8 mouse cellular contexts compared by ENCODE assay signal in genomic region chr2:29965906-29966305, GRCm38 (mm10). TPM values are rescaled to one million over a fixed set of nuclear protein-coding genes. Genes with fewer than 3 reads are reported as not detected.
A peak's percentile ranks its signal among the peaks of the same experiment; 100 is the strongest.
DNase-seq lines count a peak whose midpoint lies in the region; ATAC-seq and TF ChIP-seq lines count a peak whose summit lies in the region.

No protein-coding gene starts in this region.

- H3K4me1 ChIP-seq in embryonic facial prominence, embryonic 13.5 days, result peaks cover 42% of the 10 kb centered on the region
- H3K4me1 ChIP-seq in heart, postnatal 0 days (ENCODE audit: control insufficient read depth, insufficient read depth), result peaks cover 52% of the 10 kb centered on the region
- H3K4me1 ChIP-seq in lung, embryonic 15.5 days, result peaks cover 40% of the 10 kb centered on the region

- no peaks in the 10 kb centered on the region for H3K27me3 ChIP-seq in C2C12 (ENCODE audit: control insufficient read depth, insufficient read depth, insufficient read length)
- no peaks in the 10 kb centered on the region for H3K27me3 ChIP-seq in embryonic facial prominence, embryonic 13.5 days
- no peaks in the 10 kb centered on the region for H3K27me3 ChIP-seq in heart, postnatal 0 days (ENCODE audit: control insufficient read depth, insufficient read depth, low read length)
- H3K27me3 ChIP-seq in lung, embryonic 15.5 days, result no peaks in the 10 kb centered on the region

- peak overlapping the region; percentile 96 for H3K9ac ChIP-seq in embryonic facial prominence, embryonic 13.5 days
- peak overlapping the region; percentile 99 for H3K9ac ChIP-seq in heart, postnatal 0 days (replicated peaks; ENCODE audit: low read depth, low read length)
- H3K9ac ChIP-seq in lung, embryonic 15.5 days, result peak overlapping the region; percentile 93

- H3K36me3 ChIP-seq in C2C12 (ENCODE audit: control insufficient read depth, insufficient read depth), result peaks cover 35% of the 10 kb centered on the region
- peaks cover 14% of the 10 kb centered on the region; the same call in 1 of the 2 replicates for H3K36me3 ChIP-seq in embryonic facial prominence, embryonic 13.5 days
- H3K36me3 ChIP-seq in heart, postnatal 0 days (replicated peaks; ENCODE audit: control insufficient read depth, insufficient read depth, low read length), result peaks cover 28% of the 10 kb centered on the region
- peaks cover 17% of the 10 kb centered on the region; the same call in 1 of the 2 replicates for H3K36me3 ChIP-seq in lung, embryonic 15.5 days

- TF ChIP-seq CTCF in C2C12 (IDR thresholded peaks at IDR 0.05; ENCODE audit: control insufficient read depth, insufficient read depth, insufficient read length), result peak; percentile 16
- 0 out of 2 replicates have a peak, but pooled peaks have one; percentile 3 for TF ChIP-seq CTCF in heart, postnatal 0 days (IDR thresholded peaks at IDR 0.05; ENCODE audit: low read depth)
- TF ChIP-seq CTCF in layer of hippocampus, adult 2 months (conservative IDR thresholded peaks at IDR 0.05), result peak; percentile 40

- peak overlapping the region; percentile 87 for H3K27ac ChIP-seq in embryonic facial prominence, embryonic 13.5 days
- peak overlapping the region; percentile 97 for H3K27ac ChIP-seq in heart, postnatal 0 days (ENCODE audit: low read depth)
- H3K27ac ChIP-seq in layer of hippocampus, adult 2 months, result peak overlapping the region; percentile 100
- H3K27ac ChIP-seq in lung, embryonic 15.5 days, result peak overlapping the region; percentile 96

- peak overlapping the region; percentile 67 for H3K4me2 ChIP-seq in embryonic facial prominence, embryonic 13.5 days
- H3K4me2 ChIP-seq in heart, postnatal 0 days (ENCODE audit: low read depth, low read length), result peak overlapping the region; percentile 72
- H3K4me2 ChIP-seq in lung, embryonic 15.5 days, result peak overlapping the region; percentile 68

- H3K79me2 ChIP-seq in C2C12 (ENCODE audit: control insufficient read depth, insufficient read depth), result peaks cover 55% of the 10 kb centered on the region

- peaks cover 50% of the 10 kb centered on the region for H3K79me3 ChIP-seq in C2C12 (ENCODE audit: low read depth)

- ATAC-seq in embryonic facial prominence, embryonic 13.5 days (ENCODE audit: insufficient number of reproducible peaks, insufficient read depth, low FRiP score, low TSS enrichment, low read depth), result peak; percentile 12; the same call in 1 of the 2 replicates
- ATAC-seq in heart, postnatal 0 days (ENCODE audit: insufficient read depth, low read depth), result peak; percentile 12; the same call in 1 of the 2 replicates
- peak; percentile 12; the same call in 1 of the 2 replicates for ATAC-seq in lung, embryonic 15.5 days (ENCODE audit: borderline replicate concordance, extremely low read depth, low FRiP score, low TSS enrichment)

- WGBS in embryonic facial prominence, embryonic 13.5 days, result under 1% methylated on average over 40 of the region's 41 CpGs
- WGBS in heart, postnatal 0 days, result under 1% methylated on average over 38 of the region's 41 CpGs
- WGBS in lung, embryonic 15.5 days, result under 1% methylated on average over 40 of the region's 41 CpGs

- H3K4me3 ChIP-seq in C2C12 (ENCODE audit: insufficient read depth, poor library complexity, severe bottlenecking), result peak overlapping the region; percentile 97
- peak overlapping the region; percentile 93 for H3K4me3 ChIP-seq in embryonic facial prominence, embryonic 13.5 days
- H3K4me3 ChIP-seq in heart, postnatal 0 days (ENCODE audit: low read depth, low read length), result peak overlapping the region; percentile 97
- H3K4me3 ChIP-seq in layer of hippocampus, adult 2 months, result peak overlapping the region; percentile 97
- peak overlapping the region; percentile 93 for H3K4me3 ChIP-seq in lung, embryonic 15.5 days

- H3ac ChIP-seq in C2C12 (ENCODE audit: control insufficient read depth, insufficient read length, low read depth), result peak overlapping the region; percentile 99

- H3K9me3 ChIP-seq in embryonic facial prominence, embryonic 13.5 days, result no peaks in the 10 kb centered on the region
- no peaks in the 10 kb centered on the region for H3K9me3 ChIP-seq in heart, postnatal 0 days (replicated peaks; ENCODE audit: control insufficient read depth, low read length)
- H3K9me3 ChIP-seq in lung, embryonic 15.5 days, result no peaks in the 10 kb centered on the region

- no peak for TF ChIP-seq EP300 in heart, postnatal 0 days (IDR thresholded peaks at IDR 0.05; ENCODE audit: low read depth)

- peak; percentile 37 for DNase-seq in ZHBTc4 (ENCODE audit: low read depth, low spot score)
- no peak for DNase-seq in heart, postnatal 0 days (ENCODE audit: low spot score)
- DNase-seq in layer of hippocampus, adult 2 months (ENCODE audit: low spot score in 2 of 2), result peak; percentile 31 to 58
- peak; percentile 61 to 69 for DNase-seq in right cerebral cortex, postnatal 10 days (ENCODE audit: low spot score in 2 of 2)
- DNase-seq in yolk sac, embryonic 10.5 days (ENCODE audit: low spot score), result peak; percentile 30

TF ChIP-seq in C2C12, 6 proteins besides CTCF, POLR2A, EP300 and RAD21:
- TF ChIP-seq MYOG (IDR thresholded peaks at IDR 0.05; ENCODE audit: control insufficient read depth, extremely low read depth, insufficient read length), result no peak
- TF ChIP-seq MAX (IDR thresholded peaks at IDR 0.05), result no peak
- no peak for TF ChIP-seq FOSL1 (IDR thresholded peaks at IDR 0.05; ENCODE audit: insufficient read depth, low read length, poor library complexity, severe bottlenecking)
- TF ChIP-seq MYOD1 (IDR thresholded peaks at IDR 0.05; ENCODE audit: control insufficient read depth, insufficient read length, low read depth), result no peak
- TF ChIP-seq USF1 (IDR thresholded peaks at IDR 0.05; ENCODE audit: low read depth), result no peak
- no peak for TF ChIP-seq CEBPB (IDR thresholded peaks at IDR 0.05; ENCODE audit: low read depth)
TF ChIP-seq in C2C12: peak in this region for 0.

RNA-seq across cellular contexts. Expression of gene Sptan1, which starts 0.5 kb away (rescaled TPM):
- polyA plus RNA-seq in C2C12 (2012; fragmentation: generic; extraction: Trizol), result 93.4 TPM
- 74.3 and 78.3 TPM in 2 replicates for polyA plus RNA-seq in embryonic facial prominence, embryonic 13.5 days (2015; fragmentation: Nextera tagmentation; extraction: Ambion mirVana)
- 245 and 266 TPM in 2 replicates for total RNA-seq in heart, postnatal 0 days (2014; rRNA removed; ENCODE audit: low replicate concordance)
- 66.4 and 79.3 TPM in 2 replicates for polyA plus RNA-seq in heart, postnatal 0 days (2015; fragmentation: Nextera tagmentation; extraction: Ambion mirVana)
- 100 to 1,000 TPM; 879 to 882 TPM for total RNA-seq in layer of hippocampus, adult 2 months (2021)
- 95.5 and 102 TPM in 2 replicates for polyA plus RNA-seq in lung, embryonic 15.5 days (2015; fragmentation: Nextera tagmentation; extraction: Ambion mirVana)

RNA-seq across cellular contexts. Expression of gene Gle1, which starts 30.7 kb away (rescaled TPM):
- 30.2 TPM for polyA plus RNA-seq in C2C12 (2012; fragmentation: generic; extraction: Trizol)
- polyA plus RNA-seq in embryonic facial prominence, embryonic 13.5 days (2015; fragmentation: Nextera tagmentation; extraction: Ambion mirVana), result 70.1 and 76.8 TPM in 2 replicates
- total RNA-seq in heart, postnatal 0 days (2014; rRNA removed; ENCODE audit: low replicate concordance), result 14.7 and 21.4 TPM in 2 replicates
- polyA plus RNA-seq in heart, postnatal 0 days (2015; fragmentation: Nextera tagmentation; extraction: Ambion mirVana), result 22.8 and 23.0 TPM in 2 replicates
- 10 to 100 TPM; 48.0 to 48.9 TPM for total RNA-seq in layer of hippocampus, adult 2 months (2021)
- 64.5 and 67.9 TPM in 2 replicates for polyA plus RNA-seq in lung, embryonic 15.5 days (2015; fragmentation: Nextera tagmentation; extraction: Ambion mirVana)
